Mouse (Mus musculus) limb, embryonic 14.5 days (tissue): ENCODE results near the gene Sema4g. TPM values are rescaled to one million over a fixed set of nuclear protein-coding genes. Genes with fewer than 3 reads are reported as not detected.
A peak's percentile ranks its signal among the peaks of the same experiment; 100 is the strongest.

Experiments used
- ATAC-seq: fragments of 200-750 bp; cut with Nextera tagmentation; 2 replicates; pipeline ENCODE4 v1.8.0; 2017; ENCODE audit warnings: low read depth, moderate number of reproducible peaks, moderate TSS enrichment; ENCODE audit not compliant: low FRiP score
- DNase-seq: peaks from one replicate; pipeline ENCODE4 v3.0.0-alpha.2; 2015; ENCODE audit warnings: low spot score
- H3K27ac ChIP-seq: fragments of 300-500 bp; sonication (generic); replicated peaks from 2 replicates; pipeline ENCODE4 v1.5.1; 2014; ENCODE audit warnings: low read depth, mild to moderate bottlenecking, low read length, moderate library complexity, mixed read lengths
- H3K27me3 ChIP-seq: fragments of 300-500 bp; sonication (generic); 2 replicates; pipeline ENCODE4 v1.6.1; 2014; ENCODE audit warnings: low read length, mixed read lengths; ENCODE audit not compliant: control insufficient read depth, insufficient read depth
- H3K36me3 ChIP-seq: fragments of 300-500 bp; sonication (generic); 2 replicates; pipeline ENCODE4 v1.6.1; 2014; ENCODE audit warnings: mild to moderate bottlenecking, low read length, moderate library complexity, mixed read lengths; ENCODE audit not compliant: control insufficient read depth, insufficient read depth
- H3K4me1 ChIP-seq: fragments of 300-500 bp; sonication (generic); 2 replicates; pipeline ENCODE4 v1.6.1; 2014; ENCODE audit warnings: antibody characterized with exemption, low read length, mixed read lengths; ENCODE audit not compliant: control insufficient read depth, insufficient read depth
- H3K4me2 ChIP-seq: fragments of 300-500 bp; sonication (generic); replicated peaks from 2 replicates; pipeline ENCODE4 v1.6.1; 2014; ENCODE audit warnings: low read depth, mild to moderate bottlenecking, low read length, moderate library complexity; ENCODE audit not compliant: severe bottlenecking
- H3K4me3 ChIP-seq: fragments of 300-500 bp; sonication (generic); replicated peaks from 2 replicates; pipeline ENCODE4 v1.5.1; 2014; ENCODE audit warnings: low read length
- H3K9ac ChIP-seq: fragments of 300-500 bp; sonication (generic); 2 replicates; pipeline ENCODE4 v1.6.1; 2014; ENCODE audit warnings: mild to moderate bottlenecking, low read depth, low read length, moderate library complexity; ENCODE audit not compliant: severe bottlenecking
- H3K9me3 ChIP-seq: fragments of 300-500 bp; sonication (generic); 2 replicates; pipeline ENCODE4 v1.6.1; 2016; ENCODE audit warnings: low read length; ENCODE audit not compliant: control insufficient read depth
- POLR2A ChIP-seq: fragments of 200-500 bp; IDR thresholded peaks from 2 replicates; pipeline ENCODE4 v1.8.0; 2012; ENCODE audit warnings: inconsistent platforms, mild to moderate bottlenecking, moderate library complexity, borderline replicate concordance; ENCODE audit not compliant: insufficient read depth, insufficient read length; ENCODE audit errors: extremely low read depth
- WGBS: fragments of 180-500 bp; shearing (Covaris S2); extraction: QIAGEN DNeasy Blood & Tissue Kit; methylation state at CpG from one replicate; pipeline ENCODE4 v1.1.7; 2014; 5-methylcytosine and 5-hydroxymethylcytosine counted together
- polyA plus RNA-seq, 2 experiments: library from polyadenylated mRNA; depleted of rRNA in 1 of 2; stranded (reverse) in 1 of 2; unstranded in 1 of 2; fragments of >200 nt; fragmentation: Nextera tagmentation in 1 of 2; extraction: Ambion mirVana in 1 of 2; gene quantifications; 2 replicates each; pipeline versions ENCODE4 v1.2.1 to v1.2.3; 2012 to 2014

Sema4g gene
- polyA plus RNA-seq, 2 experiments = 5.4 to 61.3 TPM

GRCm38 (mm10) chr19:45040214-45040613 is 51.3 kb downstream of the Sema4g start:
- Histone ChIP-seq H3K4me2 (no peak overlapping the region), H3K4me1 (no peaks in the 10 kb centered on the region), H3K36me3 (no peaks in the 10 kb centered on the region), H3K4me3 (no peak overlapping the region), H3K9me3 (no peaks in the 10 kb centered on the region), H3K27me3 (peaks cover 14% of the 10 kb centered on the region), H3K27ac (no peak overlapping the region), H3K9ac (no peak overlapping the region)
- ATAC-seq (no peak), DNase-seq (no peak)
- no peak for TF ChIP-seq POLR2A
- 49% methylated on average over 13 of the region's 13 CpGs for WGBS

DNA sequence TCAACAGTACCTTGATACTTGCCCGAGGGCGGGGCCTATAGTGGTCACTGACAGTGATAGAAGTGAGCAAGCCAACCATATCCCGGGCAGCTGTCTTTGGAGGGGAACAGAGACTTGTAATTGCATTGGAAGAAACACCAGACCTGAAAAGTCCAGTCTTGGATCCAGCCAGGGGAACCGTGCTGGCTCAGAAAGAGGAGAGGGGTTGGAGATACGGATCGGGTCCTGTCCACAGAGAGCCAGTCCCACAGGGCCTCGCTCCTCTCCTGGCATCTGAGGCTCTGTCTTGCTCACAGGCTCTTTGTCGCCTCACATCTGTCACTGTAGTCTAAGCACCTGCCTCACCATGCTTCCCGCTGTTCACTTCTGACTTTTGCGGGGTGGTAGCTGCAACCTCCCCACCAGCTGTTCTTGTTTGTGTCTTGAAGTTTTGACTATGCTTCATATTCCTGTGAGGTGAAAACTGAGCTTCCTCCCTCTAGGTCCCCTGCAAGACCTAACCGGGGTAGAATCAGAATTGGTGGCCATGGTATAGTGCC is 55.6 kb downstream of the Sema4g start:
- H3K27ac ChIP-seq = no peak overlapping the region
- DNase-seq (no peak), ATAC-seq (no peak)
- peaks cover 25% of the 10 kb centered on the region for H3K4me1 ChIP-seq
- no peak overlapping the region for H3K9ac ChIP-seq
- no peaks in the 10 kb centered on the region for H3K9me3 ChIP-seq
- H3K27me3 ChIP-seq = peaks cover 24% of the 10 kb centered on the region
- WGBS = 57% methylated on average over 11 of the region's 11 CpGs
- no peak overlapping the region for H3K4me2 ChIP-seq
- no peaks in the 10 kb centered on the region for H3K36me3 ChIP-seq
- no peak for TF ChIP-seq POLR2A
- H3K4me3 ChIP-seq = no peak overlapping the region

DNA sequence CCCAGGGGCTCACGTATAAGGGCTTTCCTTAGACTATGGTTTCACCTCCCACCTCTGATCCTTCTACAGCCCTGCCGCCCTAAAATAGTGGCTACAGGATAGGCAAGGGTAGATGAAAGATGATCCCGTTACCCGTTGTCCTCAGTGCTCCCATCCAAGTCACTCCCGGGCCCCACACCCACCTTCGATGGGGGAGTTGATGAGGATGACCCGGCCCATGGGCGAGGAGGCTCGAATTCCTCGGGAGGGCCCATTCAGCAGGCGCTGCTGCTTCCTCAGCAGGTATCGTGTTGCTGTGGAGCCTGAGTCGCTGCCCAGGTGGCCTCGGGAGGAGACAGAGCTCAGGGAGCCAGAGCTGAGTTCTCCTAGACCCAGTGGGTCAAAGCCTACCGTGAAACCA is 56.3 kb downstream of the Sema4g start:
- 35% methylated on average over 15 of the region's 15 CpGs for WGBS
- no peak overlapping the region for H3K27ac ChIP-seq
- H3K9ac ChIP-seq = no peak overlapping the region
- no peak overlapping the region for H3K4me3 ChIP-seq
- ATAC-seq = no peak
- DNase-seq = no peak
- no peak for TF ChIP-seq POLR2A
- peaks cover 20% of the 10 kb centered on the region for H3K27me3 ChIP-seq
- H3K9me3 ChIP-seq = no peaks in the 10 kb centered on the region
- no peak overlapping the region for H3K4me2 ChIP-seq
- H3K4me1 ChIP-seq = peaks cover 25% of the 10 kb centered on the region
- no peaks in the 10 kb centered on the region for H3K36me3 ChIP-seq

DNA sequence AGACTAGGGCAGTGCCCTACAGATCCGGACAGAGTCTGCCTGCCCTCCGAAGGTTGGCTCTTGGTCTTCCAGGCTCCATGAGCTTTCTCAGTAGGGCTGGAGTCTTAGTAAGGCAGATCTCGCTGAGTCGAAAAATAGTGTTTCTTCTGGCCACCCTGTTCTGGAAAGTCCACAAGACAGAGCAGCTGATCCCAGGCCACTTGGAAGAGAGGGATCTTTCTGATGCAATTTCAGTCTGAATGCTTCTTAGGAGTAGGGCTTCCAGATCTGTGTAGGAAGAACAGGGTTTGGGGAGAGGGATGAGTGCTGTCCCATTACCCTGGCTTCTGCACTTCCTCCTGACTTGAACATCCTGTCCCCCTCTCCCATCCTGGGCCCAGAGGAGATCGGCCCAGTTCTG is 56.8 kb downstream of the Sema4g start, which contains the start of gene Pdzd7:
Gene Pdzd7, minus strand, starts transcription at position 67 of the 400 bp plus-strand sequence.
- Histone ChIP-seq H3K9me3 (no peaks in the 10 kb centered on the region), H3K4me3 (peak within 1 kb of the TSS; percentile 49), H3K4me2 (peak within 1 kb of the TSS; percentile 87), H3K4me1 (peaks cover 25% of the 10 kb centered on the region), H3K9ac (peak within 1 kb of the TSS; percentile 59), H3K27ac (no peak within 1 kb of the TSS), H3K36me3 (0 out of 2 replicates have a peak, but pooled peaks cover 2% of the 10 kb centered on the region), H3K27me3 (peaks cover 20% of the 10 kb centered on the region)
- no peak for DNase-seq
- no peak for TF ChIP-seq POLR2A
- ATAC-seq = no peak
- 80% methylated on average over 5 of the region's 5 CpGs for WGBS

DNA sequence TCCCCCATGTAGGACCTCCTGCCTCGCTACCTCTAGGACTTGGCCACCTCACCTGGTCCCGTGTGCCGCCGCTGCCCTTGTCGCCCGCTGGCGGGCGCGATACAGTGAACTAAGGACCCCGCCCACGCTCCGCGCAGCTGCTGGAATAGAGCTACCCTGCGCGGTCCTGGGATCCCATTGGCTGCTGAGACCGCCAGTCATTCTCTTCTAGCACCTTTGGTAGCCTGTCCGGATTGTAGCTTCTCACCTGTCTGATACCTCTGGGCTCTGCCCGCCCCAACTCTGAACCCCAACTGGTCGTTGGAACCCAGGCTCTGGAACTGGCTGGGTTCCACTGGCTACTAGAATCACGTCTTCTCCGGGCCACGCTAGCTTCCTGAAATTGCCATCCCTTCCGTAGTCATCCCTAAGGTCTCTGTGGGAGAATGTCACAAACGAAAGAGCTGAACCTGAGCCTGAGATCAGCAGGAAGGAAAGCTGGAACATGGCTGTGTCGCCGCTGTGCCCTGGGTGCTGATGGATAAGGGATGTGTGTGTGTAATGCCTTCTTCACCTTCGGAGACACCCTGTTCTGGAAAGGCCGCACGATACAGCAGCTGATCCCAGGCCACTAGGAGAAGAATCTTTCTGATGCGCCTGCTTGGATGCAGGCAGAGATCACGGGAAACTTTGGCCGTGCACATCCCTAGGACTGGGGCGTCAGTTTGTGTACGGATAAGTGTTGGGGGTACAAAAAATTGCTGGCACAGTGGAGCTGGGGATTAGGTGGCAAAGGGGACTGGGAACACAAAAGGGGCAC is 57.8 kb downstream of the Sema4g start:
- DNase-seq = peak; percentile 83
- Histone ChIP-seq H3K4me2 (peak overlapping the region; percentile 87), H3K9ac (peak overlapping the region; percentile 59), H3K27ac (peak overlapping the region; percentile 81), H3K36me3 (peaks cover 9% of the 10 kb centered on the region; the same call in 1 of the 2 replicates), H3K9me3 (no peaks in the 10 kb centered on the region), H3K4me1 (peaks cover 25% of the 10 kb centered on the region), H3K27me3 (peaks cover 20% of the 10 kb centered on the region), H3K4me3 (peak overlapping the region; percentile 49)
- ATAC-seq = no peak
- 2% methylated on average over 34 of the region's 34 CpGs for WGBS
- TF ChIP-seq POLR2A = no peak
